Mouse (Mus musculus) layer of hippocampus, postnatal 25 days (tissue): ENCODE measurements around the gene Rnf113a1. TPM values are rescaled to one million over a fixed set of nuclear protein-coding genes. Genes with fewer than 3 reads are reported as not detected.
"Not testable (repeated sequence)": the region's sequence is repeated elsewhere in the genome, so short reads cannot be mapped to it uniquely, and the experiment has no call there.

ENCODE experiments used
- DNase-seq, 2 experiments: peaks; one replicate each; pipeline ENCODE4 v3.0.0; 2022; ENCODE audit warnings: mixed read lengths in 2 of 2, low spot score in 1 of 2; ENCODE audit errors: extremely low spot score in 1 of 2
- total RNA-seq, 2 experiments: library from RNA; stranded (reverse); gene quantifications; 2 replicates each; pipeline ENCODE4 v1.2.3; 2021

Rnf113a1 gene
- 1 to 10 TPM; 7.3 TPM for total RNA-seq

DNA sequence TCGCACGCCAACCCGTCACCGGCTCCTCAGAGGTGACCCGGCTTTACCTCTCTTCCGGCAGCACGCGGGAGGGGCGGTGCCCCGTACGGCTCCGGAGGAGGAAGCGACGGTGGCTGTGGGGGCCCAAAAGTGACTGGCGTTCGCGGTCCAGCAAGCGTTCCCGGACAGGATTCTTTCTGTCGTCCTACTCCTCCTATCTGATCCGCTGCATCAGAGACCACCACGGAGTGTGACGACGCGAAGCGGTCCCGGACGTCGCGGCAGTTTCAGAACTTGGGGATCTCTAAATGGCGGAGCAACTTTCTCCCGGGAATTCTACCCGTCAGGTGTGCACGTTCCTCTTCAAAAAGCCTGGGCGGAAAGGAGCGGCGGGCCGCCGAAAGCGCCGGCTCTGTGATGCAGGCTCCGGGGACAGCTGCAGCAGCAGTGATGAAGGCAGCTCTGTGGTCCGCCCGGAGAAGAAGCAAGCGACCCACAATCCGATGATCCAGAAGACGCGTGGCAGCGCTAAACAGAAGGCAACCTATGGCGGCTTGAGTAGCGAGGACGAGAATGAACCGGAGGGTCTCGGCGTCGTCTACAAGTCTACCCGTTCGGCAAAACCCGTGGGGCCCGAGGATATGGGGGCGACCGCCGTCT is at the start of gene Rnf113a1, which contains the start of gene Ndufa1:
Gene Rnf113a1, plus strand, starts transcription at position 141 of the 639 bp plus-strand sequence.
Gene Ndufa1, minus strand, starts transcription at position 59 of the 639 bp plus-strand sequence.
- DNase-seq, result peak; percentile 67 to 71

DNA sequence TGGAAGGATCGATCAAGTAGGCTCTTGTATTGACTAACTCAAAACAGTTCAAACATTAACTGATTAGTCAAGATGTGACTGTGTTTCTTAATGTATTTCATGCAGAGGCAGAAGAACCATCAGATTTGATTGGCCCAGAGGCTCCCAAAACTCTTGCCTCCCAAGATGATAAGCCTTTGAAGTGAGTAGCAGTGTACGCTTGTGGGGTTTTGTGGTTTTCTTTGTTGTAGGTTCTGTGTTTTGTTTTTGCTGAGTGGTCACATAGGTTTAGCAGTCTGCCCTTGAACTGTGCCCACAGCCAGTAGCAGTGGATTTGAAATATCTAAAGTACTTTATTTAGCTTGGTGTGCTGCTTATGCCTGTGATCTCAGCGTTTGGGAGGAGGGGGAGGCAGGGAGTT is 49.3 kb upstream of the Rnf113a1 start:
- DNase-seq, result no peak

DNA sequence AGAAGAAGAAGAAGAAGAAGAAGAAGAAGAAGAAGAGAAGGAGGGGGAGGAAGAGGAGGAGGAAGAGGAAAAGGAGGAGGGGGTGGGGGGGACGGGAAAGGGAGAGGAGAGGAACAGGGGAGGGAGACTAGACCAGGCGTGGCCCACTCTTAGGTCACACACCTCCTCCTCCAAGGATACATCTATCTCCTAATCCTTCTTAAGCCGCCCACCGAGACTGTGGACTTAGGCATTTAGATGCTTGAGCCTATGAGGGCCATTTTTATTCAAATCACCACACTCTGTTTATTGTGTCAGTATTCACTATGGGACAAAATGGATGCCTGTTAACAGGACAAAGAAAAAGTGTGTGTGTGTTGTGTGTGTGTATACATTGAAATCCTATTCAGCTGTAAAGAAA is 46.5 kb upstream of the Rnf113a1 start:
- DNase-seq, result not testable (repeated sequence)

DNA sequence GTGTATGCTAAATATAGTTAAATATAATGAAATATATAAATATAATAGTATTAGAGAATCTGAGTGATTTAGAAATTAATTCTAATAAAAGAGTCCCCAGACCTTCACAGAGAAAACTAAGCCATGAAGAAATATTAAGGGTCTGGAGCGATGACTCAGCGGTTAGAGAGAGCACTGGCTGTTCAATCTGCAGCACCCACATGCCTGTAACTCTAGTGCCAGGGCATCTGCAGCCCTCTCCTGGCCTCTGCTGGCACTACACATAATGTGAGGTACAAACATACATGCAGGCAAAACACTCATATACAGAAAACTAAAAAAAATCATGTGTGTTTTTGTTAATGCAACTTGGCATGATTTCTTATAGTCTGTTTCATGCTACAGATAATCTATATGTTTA is 46.1 kb upstream of the Rnf113a1 start:
- no peak for DNase-seq

DNA sequence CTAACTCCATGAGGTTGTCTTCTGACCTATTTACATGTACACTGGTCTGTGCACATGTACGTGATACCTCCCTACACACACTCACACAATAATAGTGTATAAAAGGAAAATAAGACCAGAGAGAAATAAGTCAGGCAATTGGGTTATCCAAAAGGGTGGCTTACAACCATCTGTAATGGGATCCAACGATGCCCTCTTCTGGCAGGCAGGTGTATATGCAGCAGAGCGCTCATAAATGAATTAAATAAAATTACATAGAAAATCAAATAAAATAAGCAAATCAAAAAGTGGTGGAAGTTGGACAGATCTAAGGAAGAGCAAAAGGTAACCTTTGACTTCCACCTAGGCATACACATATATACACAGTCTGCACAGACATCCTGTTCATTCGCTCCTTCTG is 33.2 kb upstream of the Rnf113a1 start:
- DNase-seq, result peak in 1 of 2 experiments; percentile 6

DNA sequence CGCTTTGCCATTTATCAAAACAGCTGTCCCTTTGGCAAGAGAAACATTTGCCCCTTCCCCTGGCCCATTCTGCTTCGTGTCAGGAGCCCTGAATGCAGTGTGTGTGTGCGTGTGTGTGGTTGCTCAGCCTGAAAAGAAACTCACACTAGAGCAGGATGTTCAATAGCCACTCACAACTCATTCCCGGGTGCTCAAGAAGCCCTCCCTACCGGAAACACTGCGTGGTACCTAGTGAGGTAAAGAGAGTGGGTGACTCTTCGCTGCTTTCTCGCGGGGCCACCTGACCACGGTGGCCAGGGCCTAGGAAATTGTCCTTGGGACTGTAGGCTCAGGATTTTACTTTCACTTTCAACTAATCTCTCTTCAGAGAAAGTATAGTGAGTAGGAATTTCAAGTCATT is 29.9 kb upstream of the Rnf113a1 start:
- no peak for DNase-seq

DNA sequence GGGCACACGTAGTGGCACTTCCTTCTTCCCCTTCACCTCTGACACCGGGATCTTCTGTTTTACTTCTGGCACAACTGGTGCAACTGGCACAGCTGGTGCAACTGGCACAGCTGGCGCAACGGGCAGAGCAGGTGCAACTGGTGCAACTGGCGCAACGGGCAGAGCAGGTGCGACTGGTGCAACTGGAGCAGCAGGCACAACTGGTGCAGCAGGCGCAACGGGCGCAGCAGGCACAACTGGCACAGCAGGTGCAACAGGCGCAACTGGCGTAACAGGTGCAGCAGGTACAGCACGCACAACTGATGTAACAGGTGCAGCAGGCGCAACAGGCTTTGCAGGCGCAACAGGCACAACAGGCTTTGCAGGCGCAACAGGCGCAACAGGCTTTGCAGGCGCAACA is 27.9 kb upstream of the Rnf113a1 start:
- no peak for DNase-seq

DNA sequence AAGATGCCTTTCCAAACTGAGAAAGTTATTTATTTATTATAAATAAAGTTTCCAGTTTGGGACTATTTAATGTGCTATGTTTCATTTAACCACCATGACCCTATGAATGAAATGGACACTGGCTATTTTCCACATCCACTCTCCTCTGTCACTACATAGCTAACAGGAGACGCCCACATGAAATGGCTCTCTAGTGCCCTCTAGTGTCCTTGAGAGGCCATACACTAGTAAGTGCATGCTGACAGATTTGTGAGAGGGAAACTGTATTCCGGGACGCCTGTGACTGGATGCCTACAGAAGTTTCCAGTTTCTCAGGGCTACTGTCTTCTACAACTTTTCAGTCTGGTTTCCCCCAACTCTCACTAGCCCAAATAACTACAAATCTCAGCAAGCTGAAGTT is 24.0 kb upstream of the Rnf113a1 start:
- peak in 1 of 2 experiments; percentile 7 for DNase-seq

DNA sequence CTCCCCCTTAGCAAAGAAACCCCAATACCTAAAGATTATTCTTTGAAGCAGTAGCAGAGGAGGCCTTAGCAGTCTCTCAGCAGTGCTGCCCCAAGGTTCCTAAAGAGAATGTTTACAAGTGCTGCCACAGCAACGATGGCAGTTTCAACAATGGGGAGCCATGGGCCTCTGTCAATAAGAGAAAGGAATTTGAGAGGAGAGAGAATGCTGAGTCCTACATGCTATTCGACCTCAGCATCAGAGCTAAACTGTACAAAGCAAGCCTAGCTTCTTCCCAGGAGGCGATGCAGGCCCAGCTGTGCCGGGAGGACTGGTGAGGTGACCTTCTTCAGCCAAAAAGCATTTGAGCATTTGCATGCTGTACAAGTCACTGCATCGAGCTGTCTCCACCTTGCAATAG is 22.3 kb upstream of the Rnf113a1 start, which contains the start of gene Akap14:
Gene Akap14, minus strand, starts transcription at position 101 of the 400 bp plus-strand sequence.
- no peak for DNase-seq

DNA sequence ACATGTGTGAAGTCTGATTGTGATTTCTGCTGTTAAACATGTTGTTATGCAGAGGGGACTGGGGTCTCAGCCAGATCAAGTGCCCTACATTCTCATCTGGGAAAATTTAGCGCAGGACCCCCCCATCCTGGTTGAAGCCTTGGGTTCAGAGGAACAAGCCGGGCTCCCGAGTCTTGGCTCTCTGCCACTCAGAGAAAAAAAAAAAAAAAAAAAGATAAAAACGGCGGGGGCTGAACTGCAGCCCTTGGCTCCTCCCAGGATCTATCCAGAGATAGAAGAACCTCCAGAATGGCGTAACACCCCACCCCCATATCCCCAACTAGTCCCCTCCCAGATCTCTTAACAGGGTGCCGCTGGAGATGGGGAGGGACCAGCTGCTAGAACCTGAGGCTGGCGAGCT is 6.6 kb upstream of the Rnf113a1 start:
- not testable (repeated sequence) for DNase-seq

DNA sequence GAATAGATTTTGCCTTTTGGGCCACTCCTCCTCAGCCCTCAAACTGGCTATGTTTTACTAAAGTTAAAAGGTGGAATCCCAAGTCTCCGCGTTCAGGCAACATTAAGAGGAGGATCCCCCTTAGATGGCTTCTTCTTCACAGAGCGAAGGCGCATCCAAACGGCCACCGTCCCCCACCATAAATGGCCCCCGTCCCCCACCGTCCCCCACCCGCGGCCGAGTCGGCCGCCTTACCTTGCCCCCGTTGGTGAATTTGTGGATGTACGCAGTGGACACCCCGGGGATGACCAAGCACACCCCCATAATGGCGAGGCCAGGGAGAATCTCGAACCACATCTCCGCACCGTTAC is 315 bp upstream of the Rnf113a1 start:
- DNase-seq, result no peak

DNA sequence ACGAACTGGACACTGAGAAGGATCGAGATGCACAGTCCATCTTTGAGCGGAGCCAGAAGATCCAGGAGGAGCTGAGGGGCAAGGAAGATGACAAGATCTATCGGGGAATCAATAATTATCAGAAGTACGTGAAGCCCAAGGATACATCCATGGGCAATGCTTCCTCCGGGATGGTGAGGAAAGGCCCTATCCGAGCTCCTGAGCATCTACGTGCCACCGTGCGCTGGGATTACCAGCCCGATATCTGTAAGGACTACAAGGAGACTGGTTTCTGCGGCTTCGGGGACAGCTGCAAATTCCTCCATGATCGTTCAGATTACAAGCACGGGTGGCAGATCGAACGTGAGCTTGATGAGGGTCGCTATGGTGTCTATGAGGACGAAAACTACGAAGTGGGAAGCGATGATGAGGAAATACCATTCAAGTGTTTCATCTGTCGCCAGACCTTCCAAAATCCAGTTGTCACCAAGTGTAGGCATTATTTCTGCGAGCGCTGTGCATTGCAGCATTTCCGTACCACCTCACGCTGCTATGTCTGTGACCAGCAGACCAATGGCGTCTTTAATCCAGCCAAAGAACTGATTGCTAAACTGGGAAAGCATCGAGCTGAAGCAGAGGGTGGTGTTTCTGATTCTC is 817 bp downstream of the Rnf113a1 start:
- DNase-seq, result peak; percentile 5 to 9

DNA sequence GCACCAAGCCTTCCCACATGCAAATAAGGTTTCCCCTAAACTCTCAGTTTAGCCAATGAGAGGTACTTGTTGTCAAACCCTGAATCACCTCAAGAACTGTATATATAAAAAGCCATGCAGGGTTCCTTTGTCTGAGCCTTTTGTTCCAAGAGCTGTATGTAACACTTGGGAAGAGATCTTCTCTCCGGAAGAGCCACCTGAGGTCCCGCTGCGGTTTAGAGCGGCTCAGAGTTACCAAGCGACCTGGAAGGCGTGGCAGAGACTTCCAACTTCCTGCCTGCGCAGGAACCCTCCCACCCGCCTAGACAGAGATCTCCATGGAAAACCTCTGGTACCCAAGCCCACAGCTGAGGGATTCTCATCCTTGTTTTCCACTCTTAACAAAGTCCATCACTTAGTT is 7.6 kb downstream of the Rnf113a1 start:
- DNase-seq, result no peak

DNA sequence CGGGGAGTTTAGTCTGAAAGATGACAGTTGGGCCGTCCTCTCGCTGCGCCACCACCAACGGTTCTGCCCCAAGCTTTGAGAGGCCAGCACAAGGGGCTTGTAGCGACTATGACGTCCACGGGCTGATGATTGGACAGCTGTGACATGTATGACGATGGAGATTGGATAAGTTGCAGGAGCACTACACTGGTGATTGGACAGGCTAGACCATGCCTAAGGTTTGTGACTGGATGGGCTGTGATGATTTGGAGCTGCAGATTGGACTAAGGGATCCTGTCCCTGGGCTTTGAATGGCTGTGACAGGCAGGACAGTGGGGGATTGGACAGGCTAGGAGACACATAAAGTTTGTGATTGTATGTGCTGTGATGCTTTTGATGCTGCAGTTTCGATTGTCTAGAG is 19.9 kb downstream of the Rnf113a1 start, which contains the start of gene Gm9:
Gene Gm9, minus strand, starts transcription at position 101 of the 400 bp plus-strand sequence.
- DNase-seq, result no peak

DNA sequence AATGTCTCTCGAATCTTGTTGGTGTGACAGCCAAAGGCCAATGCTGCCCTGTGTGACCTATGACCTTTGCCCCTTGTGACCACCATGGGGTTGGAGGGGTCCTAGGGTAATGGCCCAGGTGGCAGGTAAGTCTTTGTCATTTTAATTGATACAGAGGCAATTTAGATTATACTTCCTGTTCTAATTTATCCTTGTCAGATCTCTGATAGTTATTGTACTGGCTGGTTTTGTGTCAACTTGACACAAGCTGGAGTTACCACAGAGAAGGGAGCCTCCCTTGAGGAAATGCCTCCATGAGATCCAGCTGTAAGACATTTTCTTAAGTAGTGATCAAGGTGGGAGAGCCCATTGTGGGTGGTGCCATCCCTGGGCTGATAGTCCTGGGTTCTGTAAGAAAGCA is 31.1 kb downstream of the Rnf113a1 start, which contains the start of gene Rhox1:
Gene Rhox1, minus strand, starts transcription at position 101 of the 400 bp plus-strand sequence.
- DNase-seq, result not testable (repeated sequence)

Other genes starting within 250 kb of the Rnf113a1 start
- 10 to 100 TPM; 50.0 to 52.9 TPM for gene Sept6, start 199.5 kb upstream of the Rnf113a1 start, total RNA-seq
- gene Sowahd, start 142.4 kb upstream of the Rnf113a1 start, total RNA-seq, result not detected
- 100 to 1,000 TPM; 227 to 274 TPM for gene Rpl39, start 105.8 kb upstream of the Rnf113a1 start, total RNA-seq
- 10 to 100 TPM; 16.0 to 20.3 TPM for gene Upf3b, start 80.9 kb upstream of the Rnf113a1 start, total RNA-seq
- gene Nkap, start 64.5 kb upstream of the Rnf113a1 start, total RNA-seq, result 10 to 100 TPM; 12.1 to 17.4 TPM
- not detected for gene Akap14, start 22.4 kb upstream of the Rnf113a1 start, total RNA-seq
- gene Ndufa1, start 82 bp upstream of the Rnf113a1 start, total RNA-seq, result 100 to 1,000 TPM; 225 to 256 TPM
- not detected for gene Gm9, start 19.8 kb downstream of the Rnf113a1 start, total RNA-seq
- gene Rhox1, start 31.0 kb downstream of the Rnf113a1 start, total RNA-seq, result not detected
- gene Rhox2a, start 53.7 kb downstream of the Rnf113a1 start, total RNA-seq, result not detected
- not detected for gene Rhox3a, start 58.7 kb downstream of the Rnf113a1 start, total RNA-seq
- not detected for gene Rhox4a, start 74.1 kb downstream of the Rnf113a1 start, total RNA-seq
- gene Rhox3a2, start 188.8 kb downstream of the Rnf113a1 start, total RNA-seq, result not detected
- gene Rhox4a2, start 199.6 kb downstream of the Rnf113a1 start, total RNA-seq, result not detected
- gene Rhox2b, start 220.8 kb downstream of the Rnf113a1 start, total RNA-seq, result not detected
- gene Rhox4b, start 241.2 kb downstream of the Rnf113a1 start, total RNA-seq, result not detected